Comparison of ENCODE assay signal across 21 mouse cellular contexts in genomic region chr5:98865146-98865545, GRCm38 (mm10). TPM values are rescaled to one million over a fixed set of nuclear protein-coding genes. Genes with fewer than 3 reads are reported as not detected.
"Had no signal": no experiment of that assay in that cellular context is flagged by ENCODE, and none has a peak within 500 bp of the region (broad histone marks: within the 10 kb centered on the region; RNA-seq: fewer than 3 reads in every experiment).

No protein-coding gene starts in this region.

- H3K4me1 ChIP-seq: liver, embryonic 15.5 days; megakaryocyte, embryonic 14.5 days; neural tube, embryonic 12.5 days had no signal

- H3K36me3 ChIP-seq: liver, embryonic 15.5 days; midbrain, embryonic 13.5 days; midbrain, embryonic 15.5 days; neural tube, embryonic 12.5 days had no signal

- H3K9me3 ChIP-seq: liver, embryonic 15.5 days; megakaryocyte, embryonic 14.5 days; midbrain, embryonic 13.5 days; midbrain, embryonic 15.5 days; neural tube, embryonic 12.5 days had no signal

- ATAC-seq: liver, postnatal 0 days; midbrain, embryonic 13.5 days; midbrain, embryonic 15.5 days had no signal

- H3K27ac ChIP-seq: liver, embryonic 15.5 days; macrophage; midbrain, embryonic 13.5 days; midbrain, embryonic 15.5 days; neural tube, embryonic 12.5 days had no signal

- H3K27me3 ChIP-seq: liver, embryonic 15.5 days; megakaryocyte, embryonic 14.5 days; midbrain, embryonic 15.5 days; neural tube, embryonic 12.5 days had no signal

- DNase-seq: liver, postnatal 0 days; lung, embryonic 14.5 days; lung, postnatal 14 days; lung, postnatal 36 days; retina, postnatal 1 day; right cerebral cortex, adult 18-20 months; right cerebral cortex, postnatal 25 days; right cerebral cortex, postnatal 4 days; spleen, adult 18-20 months; thymus, adult 18-20 months; thymus, postnatal 14 days; thymus, postnatal 36 days had no signal

- H3K4me3 ChIP-seq: liver, embryonic 15.5 days; megakaryocyte, embryonic 14.5 days; midbrain, embryonic 13.5 days; midbrain, embryonic 15.5 days; neural tube, embryonic 12.5 days had no signal

- H3K4me2 ChIP-seq: liver, embryonic 15.5 days; lung, embryonic 14.5 days; midbrain, embryonic 11.5 days; midbrain, embryonic 13.5 days; midbrain, embryonic 15.5 days; neural tube, embryonic 12.5 days had no signal

- H3K9ac ChIP-seq: liver, embryonic 15.5 days; liver, postnatal 0 days; lung, embryonic 14.5 days; midbrain, embryonic 13.5 days; midbrain, embryonic 15.5 days; neural tube, embryonic 12.5 days had no signal

RNA-seq across cellular contexts. Expression of gene Bmp3, which starts 10.9 kb away (rescaled TPM):
- total RNA-seq: monocyte, adult 5-6 weeks; neutrophil, adult 5-6 weeks had no signal
- polyA plus RNA-seq: liver, postnatal 0 days; macrophage had no signal
